Mouse (Mus musculus): Measurements from ENCODE around the gene Ppara. TPM values are rescaled to one million over a fixed set of nuclear protein-coding genes. Genes with fewer than 3 reads are reported as not detected.
"Not testable (repeated sequence)": the region's sequence is repeated elsewhere in the genome, so short reads cannot be mapped to it uniquely, and the experiment has no call there.

Ppara gene
- total RNA-seq, 1 experiment from 2014 or later: not detected

DNA sequence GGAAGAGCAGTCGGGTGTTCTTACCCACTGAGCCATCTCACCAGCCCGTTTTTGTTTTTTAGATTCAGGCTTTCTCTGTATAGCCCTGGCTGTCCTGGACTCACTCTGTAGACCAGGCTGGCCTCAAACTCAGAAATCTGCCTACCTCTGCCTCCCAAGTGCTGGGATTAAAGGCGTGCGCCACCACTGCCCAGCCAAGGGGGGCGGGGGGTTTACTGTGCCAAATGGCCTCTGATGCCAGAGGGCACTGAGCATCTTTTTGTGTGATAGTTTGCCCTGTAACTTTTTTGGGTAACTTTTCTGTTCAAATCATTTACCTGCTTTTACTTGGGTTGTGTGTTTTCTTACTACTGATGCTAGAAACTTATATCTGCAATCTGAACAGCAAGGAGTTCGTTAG is 44.1 kb downstream of the Ppara start:
- not testable (repeated sequence) for ATAC-seq (replicated peaks; ENCODE audit: insufficient number of reproducible peaks, low FRiP score, low TSS enrichment, poor library complexity, severe bottlenecking)

DNA sequence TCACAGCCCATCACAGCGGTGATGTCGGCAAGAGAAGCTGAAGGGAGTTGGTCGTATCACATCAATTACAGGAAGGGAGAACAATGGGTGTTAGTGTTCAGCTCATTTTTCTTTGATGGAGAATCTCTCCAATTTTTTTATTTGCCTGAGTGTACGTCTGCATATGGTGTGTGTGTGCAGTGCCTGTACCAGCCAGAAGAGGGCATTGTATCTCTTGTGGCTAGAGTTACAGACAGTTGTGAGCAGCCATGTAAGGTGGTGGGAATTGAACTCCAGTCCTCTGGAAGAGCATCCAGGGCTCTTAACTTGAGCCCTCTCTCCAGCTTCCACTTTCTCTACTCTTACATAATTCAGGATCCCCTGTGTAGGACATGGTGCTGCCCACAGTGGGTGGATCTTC is 48.4 kb downstream of the Ppara start:
- no peak for ATAC-seq (replicated peaks; ENCODE audit: insufficient number of reproducible peaks, low FRiP score, low TSS enrichment, poor library complexity, severe bottlenecking)

DNA sequence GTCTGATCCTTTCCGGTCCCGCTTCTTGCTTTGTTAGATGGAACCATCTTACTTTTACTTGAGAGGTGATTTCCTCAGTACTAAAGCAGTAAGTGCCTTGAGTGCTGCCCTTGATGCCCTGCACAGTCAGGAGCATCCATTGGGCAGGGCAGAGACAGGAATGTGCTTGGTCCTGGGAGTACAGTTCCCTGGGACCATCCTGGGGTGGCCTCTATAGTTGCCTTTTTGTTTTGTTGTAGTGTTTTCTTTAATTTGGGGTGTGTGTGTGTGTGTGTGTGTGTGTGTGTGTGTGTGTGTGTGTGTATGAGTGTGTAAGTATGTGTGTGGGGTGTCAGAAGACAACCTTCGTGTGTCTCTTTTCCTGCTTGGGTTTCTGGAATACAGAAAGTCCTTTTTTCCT is 49.6 kb downstream of the Ppara start:
- no peak for ATAC-seq (replicated peaks; ENCODE audit: insufficient number of reproducible peaks, low FRiP score, low TSS enrichment, poor library complexity, severe bottlenecking)

DNA sequence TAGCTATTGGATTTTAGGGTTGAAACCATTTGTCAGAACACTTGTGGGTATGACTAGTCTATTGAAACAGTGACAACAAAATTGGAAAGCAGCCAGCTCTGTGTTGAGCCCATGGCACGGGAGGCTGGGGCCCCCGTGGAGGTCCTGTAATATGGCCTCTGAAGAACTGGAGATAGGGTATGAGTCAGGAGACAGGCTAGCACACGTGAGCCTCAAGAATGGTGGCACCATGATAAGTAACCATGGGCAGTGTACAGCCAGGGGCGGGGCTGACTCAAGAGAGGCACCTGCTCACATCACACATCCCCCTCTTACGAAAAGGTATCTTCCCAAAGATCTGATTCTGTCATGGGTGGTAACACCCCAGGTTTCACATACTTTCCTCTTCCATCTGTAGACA is 51.9 kb downstream of the Ppara start:
- ATAC-seq (replicated peaks; ENCODE audit: insufficient number of reproducible peaks, low FRiP score, low TSS enrichment, poor library complexity, severe bottlenecking): no peak

DNA sequence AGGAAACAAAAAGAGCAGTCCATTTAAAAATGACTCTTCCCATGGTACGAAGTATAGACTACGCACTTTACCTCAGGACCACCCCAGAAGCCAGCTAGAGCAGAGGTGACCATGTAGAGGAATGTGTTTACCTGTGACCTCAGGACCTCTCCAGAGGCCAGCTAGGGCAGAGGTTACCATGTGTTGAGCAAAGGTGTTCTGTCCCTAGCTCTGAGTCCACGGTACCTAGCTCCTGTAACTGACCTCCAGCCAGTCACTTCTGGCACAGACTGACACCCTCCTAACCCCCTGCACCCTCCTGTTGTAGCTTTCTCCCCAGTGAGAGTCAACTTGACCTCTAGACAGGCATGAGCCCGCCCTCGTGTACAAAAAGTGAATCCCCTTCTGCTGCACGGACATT is 52.7 kb downstream of the Ppara start:
- ATAC-seq (replicated peaks; ENCODE audit: insufficient number of reproducible peaks, low FRiP score, low TSS enrichment, poor library complexity, severe bottlenecking): no peak

DNA sequence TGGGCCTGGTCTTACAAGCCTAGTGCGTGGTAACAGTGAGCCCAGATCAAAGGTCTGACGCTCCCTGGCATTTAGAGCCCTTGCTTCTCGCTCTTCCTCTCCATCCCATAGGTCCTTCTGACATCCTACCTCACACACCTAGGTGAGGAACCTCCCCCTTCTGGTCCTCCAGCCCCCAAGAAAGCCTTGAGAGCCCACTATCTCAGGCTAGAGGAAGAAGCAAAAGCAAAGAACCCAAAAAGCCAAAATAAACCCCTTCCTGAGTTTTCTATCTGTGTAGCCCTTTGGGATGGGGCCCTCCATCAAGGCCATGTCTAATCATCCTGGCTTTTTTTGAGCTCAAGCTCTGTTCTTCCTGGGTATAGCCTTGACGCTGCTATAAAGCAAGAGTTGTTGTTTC is 53.3 kb downstream of the Ppara start:
- ATAC-seq (replicated peaks; ENCODE audit: insufficient number of reproducible peaks, low FRiP score, low TSS enrichment, poor library complexity, severe bottlenecking): no peak

DNA sequence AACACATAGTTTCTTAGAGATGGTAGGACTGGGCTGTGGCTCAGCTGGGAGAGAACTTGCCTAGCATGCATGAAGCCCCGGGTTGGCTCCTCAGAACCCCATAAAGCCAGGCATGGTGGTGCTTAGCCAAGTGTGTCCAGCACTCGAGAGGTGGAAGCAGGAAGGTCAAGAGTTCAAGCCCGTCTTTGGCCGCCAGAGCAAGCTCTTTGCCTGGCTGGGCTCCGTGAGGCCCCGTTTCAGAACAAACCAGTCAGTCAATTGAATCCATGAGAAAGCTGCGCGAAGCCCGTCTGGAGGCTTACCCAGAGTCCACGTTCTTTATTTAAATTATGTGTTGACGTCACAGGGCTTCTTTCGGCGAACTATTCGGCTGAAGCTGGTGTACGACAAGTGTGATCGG is 53.9 kb downstream of the Ppara start:
- no peak for ATAC-seq (replicated peaks; ENCODE audit: insufficient number of reproducible peaks, low FRiP score, low TSS enrichment, poor library complexity, severe bottlenecking)

DNA sequence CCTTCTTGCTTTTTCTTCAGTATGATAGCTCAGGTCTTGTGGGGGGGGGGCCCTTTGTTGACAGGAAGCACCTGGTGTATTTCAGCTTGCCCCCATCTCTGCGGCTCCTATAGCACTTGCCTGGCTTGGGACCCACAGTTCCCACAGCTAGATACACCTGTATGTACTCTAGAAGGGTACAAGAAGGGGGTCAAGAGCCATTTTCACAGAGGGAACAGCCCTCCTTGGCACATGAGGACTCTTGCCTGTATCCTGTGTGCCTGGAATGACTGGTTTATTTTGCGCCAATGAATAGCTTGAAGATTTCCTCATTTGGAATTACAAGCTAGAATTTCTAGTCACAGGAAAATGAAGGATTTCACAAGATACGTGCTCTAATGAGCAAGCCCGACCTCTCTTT is 56.7 kb downstream of the Ppara start:
- ATAC-seq (replicated peaks; ENCODE audit: insufficient number of reproducible peaks, low FRiP score, low TSS enrichment, poor library complexity, severe bottlenecking): no peak

DNA sequence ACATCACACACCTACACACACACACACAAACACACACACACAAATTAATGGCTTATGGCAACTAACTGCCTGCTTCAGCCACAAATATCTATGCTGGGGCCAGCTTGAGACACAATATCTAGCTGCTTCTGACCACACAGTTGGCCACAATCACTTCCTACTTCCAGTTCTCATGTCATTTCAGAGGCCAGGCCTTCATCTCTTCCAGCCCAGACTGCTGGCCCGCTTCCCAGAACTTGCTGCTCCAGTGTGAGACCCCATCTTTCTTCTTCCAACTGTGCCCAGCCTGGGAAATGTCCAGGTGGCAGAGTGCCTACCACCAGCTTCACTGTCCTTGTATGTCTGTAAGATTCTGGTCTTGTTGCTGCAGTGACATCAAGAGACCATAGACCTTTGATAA is 58.0 kb downstream of the Ppara start:
- no peak for ATAC-seq (replicated peaks; ENCODE audit: insufficient number of reproducible peaks, low FRiP score, low TSS enrichment, poor library complexity, severe bottlenecking)

DNA sequence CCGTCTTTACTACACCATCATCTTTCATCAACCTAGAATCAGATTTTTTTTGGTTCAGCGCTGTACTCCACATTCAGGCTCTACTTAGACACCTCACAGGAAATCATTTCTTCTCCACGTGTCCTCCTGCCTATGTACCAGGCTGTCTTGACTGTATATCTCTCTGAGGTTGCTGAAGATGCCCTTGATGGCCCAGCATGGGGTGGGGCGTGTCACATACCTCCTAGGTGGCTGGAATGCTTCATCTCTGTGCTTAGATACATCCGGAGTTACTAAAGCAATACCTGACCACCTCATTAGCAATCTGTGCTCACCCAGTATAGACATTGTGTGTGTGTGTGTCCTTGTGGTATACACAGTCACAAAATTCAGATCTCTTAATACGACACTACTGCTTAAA is 60.7 kb downstream of the Ppara start:
- ATAC-seq (replicated peaks; ENCODE audit: insufficient number of reproducible peaks, low FRiP score, low TSS enrichment, poor library complexity, severe bottlenecking): no peak

DNA sequence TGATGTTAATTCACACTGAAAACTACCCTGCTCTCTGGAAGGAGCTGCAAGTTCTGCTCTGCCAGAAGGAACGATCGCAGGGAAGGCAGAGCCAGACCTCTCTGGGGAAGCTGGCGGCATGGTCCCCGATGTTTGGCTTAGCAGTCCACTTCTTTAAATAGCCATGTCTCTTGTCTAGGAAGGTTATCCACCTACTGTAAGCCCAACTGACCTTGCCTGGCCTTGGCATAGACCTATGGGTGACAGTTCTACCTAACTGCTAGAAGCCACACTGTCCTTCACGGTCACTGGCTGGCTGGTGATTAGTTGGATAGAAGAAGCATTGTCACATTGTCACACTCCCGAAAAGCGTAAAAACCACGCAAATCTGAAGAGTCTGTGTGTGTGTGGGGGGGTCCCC is 63.9 kb downstream of the Ppara start:
- no peak for ATAC-seq (replicated peaks; ENCODE audit: insufficient number of reproducible peaks, low FRiP score, low TSS enrichment, poor library complexity, severe bottlenecking)

DNA sequence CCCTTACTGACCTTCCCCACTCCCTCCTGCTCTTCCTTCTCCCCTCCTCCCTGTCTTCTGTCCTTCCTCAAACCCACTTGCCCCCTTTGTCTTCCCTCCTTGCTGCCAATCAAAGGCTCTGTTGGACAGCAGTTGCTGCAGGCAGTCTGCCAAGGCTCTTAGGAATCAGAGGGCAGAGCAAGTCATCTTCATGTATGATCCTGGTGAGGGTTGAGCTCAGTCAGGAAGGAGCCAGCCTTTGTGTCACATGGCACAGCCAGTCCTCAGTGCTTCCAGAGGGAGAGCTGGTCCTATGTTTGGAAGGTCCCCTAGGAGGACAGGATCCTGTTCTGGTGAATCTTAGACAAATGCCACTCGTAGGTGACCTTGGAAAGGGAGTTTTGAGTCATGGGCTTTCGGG is 68.1 kb downstream of the Ppara start:
- no peak for ATAC-seq (replicated peaks; ENCODE audit: insufficient number of reproducible peaks, low FRiP score, low TSS enrichment, poor library complexity, severe bottlenecking)

DNA sequence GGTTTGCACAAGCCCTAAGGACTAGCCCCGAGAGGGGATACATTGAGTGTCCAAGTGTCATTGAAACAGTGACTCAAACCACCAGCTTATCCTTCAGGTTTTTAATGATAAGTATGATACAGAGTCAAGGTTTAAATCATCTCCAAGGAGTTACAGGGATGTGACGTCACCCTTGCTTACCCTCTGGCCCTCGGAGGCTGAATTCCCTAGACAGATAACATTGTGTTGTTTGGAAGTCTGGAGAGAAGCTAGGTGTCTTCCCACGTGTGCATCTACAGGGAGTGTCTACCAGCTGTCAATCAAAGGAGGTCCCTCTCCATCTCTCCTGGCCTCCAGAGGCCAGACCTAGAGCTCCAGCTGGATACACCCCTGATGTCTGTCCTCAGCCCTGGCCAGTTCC is 72.1 kb downstream of the Ppara start:
- no peak for ATAC-seq (replicated peaks; ENCODE audit: insufficient number of reproducible peaks, low FRiP score, low TSS enrichment, poor library complexity, severe bottlenecking)

DNA sequence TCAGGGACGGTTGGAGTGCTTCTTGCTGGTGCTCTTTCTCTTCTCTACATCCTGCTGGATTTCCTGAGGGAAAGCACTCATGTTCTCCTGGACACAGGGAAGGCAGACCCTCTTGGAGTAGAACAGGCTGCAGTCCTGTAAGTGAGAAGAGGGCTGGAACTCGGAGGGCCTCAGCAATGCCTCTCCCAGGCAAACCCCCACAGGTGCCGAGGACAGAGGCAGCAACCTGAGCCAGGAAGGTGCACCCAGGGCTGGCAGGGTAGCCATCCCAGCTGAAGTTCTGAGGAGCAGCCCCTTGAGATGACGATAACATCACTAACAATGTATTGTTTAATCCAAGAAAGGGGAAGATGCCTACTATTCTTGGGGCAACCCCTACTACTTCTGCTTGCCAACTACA is 72.6 kb downstream of the Ppara start:
- no peak for ATAC-seq (replicated peaks; ENCODE audit: insufficient number of reproducible peaks, low FRiP score, low TSS enrichment, poor library complexity, severe bottlenecking)

DNA sequence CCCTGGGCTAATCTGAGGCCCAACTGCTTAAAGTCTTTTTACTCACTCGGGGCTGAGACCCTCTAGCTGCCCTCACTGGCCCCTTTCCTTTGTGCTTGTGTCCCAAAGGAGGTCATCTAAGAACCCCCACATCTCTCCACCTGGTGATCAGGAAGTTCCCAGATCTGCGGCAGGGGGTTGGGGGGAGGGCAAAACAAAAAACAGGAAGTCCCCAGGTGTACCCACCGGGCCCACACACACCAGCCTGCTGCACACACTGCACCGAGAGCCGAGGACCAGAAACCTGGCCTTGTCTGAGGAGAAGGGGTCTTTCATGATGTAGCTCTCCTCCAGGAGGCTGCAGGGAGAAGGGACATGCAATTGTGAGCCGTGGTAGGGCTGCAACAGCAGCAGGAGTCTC is 73.2 kb downstream of the Ppara start:
- no peak for ATAC-seq (replicated peaks; ENCODE audit: insufficient number of reproducible peaks, low FRiP score, low TSS enrichment, poor library complexity, severe bottlenecking)

DNA sequence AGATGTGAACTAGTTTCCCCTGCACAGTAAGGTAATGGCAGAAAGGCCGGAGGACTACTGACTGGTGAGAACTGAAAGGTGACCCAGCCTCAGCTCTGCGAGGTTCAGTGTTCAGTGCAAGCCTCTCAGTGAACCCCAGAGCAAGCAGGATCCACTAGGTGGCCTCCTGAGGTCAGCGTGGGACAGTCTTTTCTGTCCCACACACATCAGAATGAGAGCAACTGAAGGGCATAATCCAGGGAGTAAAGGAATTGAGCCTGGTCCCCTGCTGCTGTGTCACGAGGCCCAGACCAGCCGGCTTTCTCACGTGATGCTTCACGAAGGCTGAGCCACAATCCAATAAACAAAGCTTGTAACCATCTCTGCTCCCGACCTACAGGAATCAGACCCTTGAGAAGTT is 73.7 kb downstream of the Ppara start:
- no peak for ATAC-seq (replicated peaks; ENCODE audit: insufficient number of reproducible peaks, low FRiP score, low TSS enrichment, poor library complexity, severe bottlenecking)

DNA sequence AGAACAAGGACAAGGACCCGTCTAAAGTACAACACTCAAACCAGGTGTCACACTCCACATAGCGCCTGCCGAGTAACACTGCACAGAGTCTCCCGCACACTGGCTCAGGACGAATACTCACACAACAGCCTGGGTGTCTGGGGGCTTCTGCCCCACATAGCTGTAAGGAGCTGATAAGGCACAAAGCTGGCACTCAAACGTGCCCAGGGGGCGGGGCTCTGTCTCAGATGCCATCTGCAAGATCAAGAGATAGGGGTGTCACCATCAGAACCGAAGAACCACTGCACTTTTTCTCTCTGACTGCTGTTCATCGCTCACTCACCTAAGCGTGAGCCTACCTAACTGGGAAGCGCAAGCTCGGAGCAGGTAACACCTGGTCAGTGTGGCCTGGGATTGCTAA is 74.3 kb downstream of the Ppara start:
- no peak for ATAC-seq (replicated peaks; ENCODE audit: insufficient number of reproducible peaks, low FRiP score, low TSS enrichment, poor library complexity, severe bottlenecking)

DNA sequence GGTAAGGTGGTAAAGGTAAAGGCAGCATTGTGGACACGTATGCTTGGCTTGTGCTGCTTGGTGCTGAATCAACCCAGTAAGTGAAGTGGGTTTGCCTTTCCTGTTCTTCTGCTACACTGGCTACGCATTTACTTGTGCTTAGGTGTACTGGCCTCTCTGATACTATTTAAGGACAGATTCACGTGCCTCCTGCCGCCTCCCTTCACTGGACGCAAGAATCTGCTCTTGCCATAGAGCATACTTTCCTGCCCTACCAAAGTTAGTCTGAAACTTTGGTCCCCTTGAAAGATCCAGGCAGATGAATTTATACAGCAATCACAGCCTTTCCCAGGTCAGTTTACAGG is 75.7 kb downstream of the Ppara start:
- ATAC-seq (replicated peaks; ENCODE audit: insufficient number of reproducible peaks, low FRiP score, low TSS enrichment, poor library complexity, severe bottlenecking): no peak

DNA sequence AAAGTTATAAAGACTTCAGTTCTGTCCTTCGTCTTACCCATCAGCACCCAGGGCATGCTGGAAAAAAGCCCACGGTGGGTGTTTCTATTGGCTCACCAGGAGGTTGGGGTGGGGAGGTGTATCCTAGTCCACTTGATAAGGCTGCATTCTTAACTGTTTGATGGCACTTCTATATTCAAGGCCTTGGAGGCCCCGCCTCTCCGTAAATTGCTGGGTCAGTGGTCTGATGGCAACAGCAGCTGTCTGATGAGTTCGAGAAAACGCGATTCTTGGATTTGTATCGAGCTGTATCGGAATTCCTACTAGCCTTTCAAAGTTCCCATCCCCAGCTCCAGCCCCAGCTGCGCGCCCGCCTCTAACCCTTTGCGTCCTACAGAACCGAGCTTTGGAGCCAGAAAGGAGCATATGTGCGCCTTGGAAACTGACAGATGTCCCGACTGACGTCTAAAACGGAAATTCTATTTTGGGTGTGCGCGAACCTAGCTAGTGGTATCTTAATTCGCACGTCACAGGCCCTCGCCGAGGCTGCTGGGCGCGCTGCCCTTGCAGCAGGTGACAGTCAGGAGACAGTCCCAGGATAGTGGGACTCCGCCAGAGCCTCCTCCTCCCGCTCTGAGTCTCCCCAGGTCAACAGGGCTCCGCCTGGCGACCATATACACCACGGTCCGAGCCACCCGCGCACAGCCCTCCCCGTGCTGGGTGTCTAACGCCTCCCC is 76.2 kb downstream of the Ppara start:
- peak; percentile 24 for ATAC-seq (replicated peaks; ENCODE audit: insufficient number of reproducible peaks, low FRiP score, low TSS enrichment, poor library complexity, severe bottlenecking)

DNA sequence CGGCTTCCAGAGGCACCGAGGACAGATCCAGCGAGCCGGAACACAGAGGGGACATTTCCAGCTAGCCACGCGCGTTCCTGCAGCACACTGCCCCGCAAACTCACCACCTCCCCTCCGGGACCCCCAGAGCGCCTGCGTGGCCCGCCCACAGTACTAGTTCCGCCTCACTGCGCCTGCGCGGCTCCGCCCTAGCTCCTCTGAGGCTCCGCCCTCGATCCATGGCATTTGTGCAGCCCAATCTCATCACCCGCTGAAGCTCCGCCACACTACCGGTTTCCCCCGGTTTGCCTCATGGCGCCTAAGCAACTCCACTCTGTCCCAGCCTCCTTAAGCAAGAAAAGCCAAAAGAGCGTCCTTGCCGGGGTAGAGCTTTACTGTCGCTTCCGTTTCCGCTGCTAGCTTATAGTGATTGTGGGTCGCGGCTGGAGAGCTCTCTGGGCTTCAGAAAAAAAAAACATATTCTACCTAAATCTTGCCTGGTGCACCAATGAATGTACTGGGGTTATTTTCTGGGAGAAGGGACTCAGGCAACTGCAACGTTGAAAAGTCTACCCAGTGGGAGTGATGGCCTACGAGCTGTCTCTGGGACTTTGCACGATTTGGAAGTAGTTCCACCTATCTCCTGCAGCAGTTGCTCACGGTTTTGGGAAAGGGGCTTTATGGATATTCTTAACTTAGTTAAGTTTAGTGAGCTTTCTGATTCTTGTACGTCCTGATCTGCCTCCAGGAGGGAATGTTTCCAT is 76.9 kb downstream of the Ppara start, which contains the start of gene Cdpf1:
TSS of gene Cdpf1 (minus strand) at position 163 of the 743 bp plus-strand sequence.
- peak; percentile 94 for ATAC-seq (replicated peaks; ENCODE audit: insufficient number of reproducible peaks, low FRiP score, low TSS enrichment, poor library complexity, severe bottlenecking)

DNA sequence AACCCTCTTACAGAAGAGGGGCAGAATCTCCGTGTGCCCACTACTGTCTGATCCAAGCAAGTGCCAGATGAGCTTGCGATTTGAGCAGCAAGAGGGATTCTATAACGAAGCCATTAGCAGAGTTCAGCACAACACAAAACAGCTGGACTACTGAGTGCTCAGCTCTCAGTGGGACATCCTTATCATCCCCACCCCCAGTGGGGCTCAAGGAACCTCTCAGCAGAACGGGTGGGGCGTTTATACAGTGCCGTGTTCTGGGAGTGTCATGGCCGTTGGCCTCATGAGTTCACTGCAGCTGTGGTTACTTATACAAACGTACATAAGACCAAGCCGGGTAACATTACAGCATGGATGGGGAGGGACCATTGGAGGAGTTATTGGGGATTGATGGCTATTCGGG is 78.6 kb downstream of the Ppara start:
- ATAC-seq (replicated peaks; ENCODE audit: insufficient number of reproducible peaks, low FRiP score, low TSS enrichment, poor library complexity, severe bottlenecking): no peak

Measured in monocyte, adult 5-6 weeks (primary cell).